Mouse (Mus musculus) intestine, postnatal 0 days (tissue): Measurements from ENCODE around the gene Fam129b. TPM values are rescaled to one million over a fixed set of nuclear protein-coding genes. Genes with fewer than 3 reads are reported as not detected.

Source experiments
- ATAC-seq: fragments of 200-750 bp; cut with Nextera tagmentation; 2 replicates; pipeline ENCODE4 v1.8.0; 2017; ENCODE audit warnings: mild to moderate bottlenecking, moderate TSS enrichment, moderate library complexity
- H3K27ac ChIP-seq: fragments of 300-500 bp; sonication (generic); 2 replicates; pipeline ENCODE4 v1.5.1; 2014; ENCODE audit warnings: mild to moderate bottlenecking, low read depth, low read length, moderate library complexity
- H3K27me3 ChIP-seq: fragments of 300-500 bp; sonication (generic); replicated peaks from 2 replicates; pipeline ENCODE4 v1.6.1; 2014; ENCODE audit warnings: low read length, mixed read lengths; ENCODE audit not compliant: control insufficient read depth, insufficient read depth
- H3K36me3 ChIP-seq: fragments of 300-500 bp; sonication (generic); 2 replicates; pipeline ENCODE4 v1.6.1; 2014; ENCODE audit warnings: mild to moderate bottlenecking, moderate library complexity; ENCODE audit not compliant: control insufficient read depth, insufficient read depth
- H3K4me1 ChIP-seq: fragments of 300-500 bp; sonication (generic); replicated peaks from 2 replicates; pipeline ENCODE4 v1.6.1; 2014; ENCODE audit warnings: antibody characterized with exemption, low read length, mixed read lengths; ENCODE audit not compliant: control insufficient read depth, insufficient read depth
- H3K4me2 ChIP-seq: fragments of 300-500 bp; sonication (generic); replicated peaks from 2 replicates; pipeline ENCODE4 v1.6.1; 2014; ENCODE audit warnings: low read depth, mild to moderate bottlenecking, moderate library complexity
- H3K4me3 ChIP-seq: fragments of 300-500 bp; sonication (generic); 2 replicates; pipeline ENCODE4 v1.5.1; 2014; ENCODE audit warnings: low read depth, low read length
- H3K9ac ChIP-seq: fragments of 300-500 bp; sonication (generic); 2 replicates; pipeline ENCODE4 v1.6.1; 2014; ENCODE audit warnings: mild to moderate bottlenecking, low read depth, low read length
- H3K9me3 ChIP-seq: fragments of 300-500 bp; sonication (generic); 2 replicates; pipeline ENCODE4 v1.6.1; 2016; ENCODE audit warnings: mixed run types; ENCODE audit not compliant: control insufficient read depth
- CTCF ChIP-seq: sonication (generic); IDR thresholded peaks from 2 replicates; pipeline ENCODE4 v1.5.1; 2016; ENCODE audit warnings: low read depth, mild to moderate bottlenecking, control low read depth, antibody characterized with exemption, moderate library complexity
- WGBS: fragments of 180-500 bp; shearing (Covaris S2); extraction: QIAGEN DNeasy Blood & Tissue Kit; methylation state at CpG from one replicate; pipeline ENCODE4 v1.1.7; 2014; 5-methylcytosine and 5-hydroxymethylcytosine counted together
- polyA plus RNA-seq: library from polyadenylated mRNA; unstranded; fragments of >200 nt; fragmentation: Nextera tagmentation; extraction: Ambion mirVana; gene quantifications from 2 replicates; pipeline ENCODE4 v1.2.1, GENCODE M21; 2015

Gene Fam129b
- polyA plus RNA-seq, 1 experiment from 2014 or later, result 15.3 TPM

- H3K27me3 ChIP-seq, result no peaks in the 10 kb centered on the region
- H3K9ac ChIP-seq, result no peak overlapping the region
- H3K36me3 ChIP-seq, result no peaks in the 10 kb centered on the region
- TF ChIP-seq CTCF, result no peak
- WGBS, result 30% methylated on average over 8 of the region's 8 CpGs
- peak; percentile 52 for ATAC-seq
- H3K27ac ChIP-seq, result no peak overlapping the region
- 0 out of 2 replicates have a peak overlapping the region, but pooled peaks have one; percentile 7 for H3K4me2 ChIP-seq
- no peaks in the 10 kb centered on the region for H3K9me3 ChIP-seq
- H3K4me1 ChIP-seq, result peaks cover 4% of the 10 kb centered on the region; the same call in 1 of the 2 replicates
- no peak overlapping the region for H3K4me3 ChIP-seq
Measured at GRCm38 (mm10) chr2:32870275-32871100, 5.4 kb upstream of the Fam129b start.

- Histone ChIP-seq H3K4me3 (no peak overlapping the region), H3K9ac (no peak overlapping the region), H3K27ac (no peak overlapping the region), H3K4me1 (peaks cover 9% of the 10 kb centered on the region), H3K36me3 (no peaks in the 10 kb centered on the region), H3K27me3 (no peaks in the 10 kb centered on the region), H3K9me3 (no peaks in the 10 kb centered on the region), H3K4me2 (no peak overlapping the region; the same call in 1 of the 2 replicates)
- no peak for ATAC-seq
- 58% methylated on average over 3 of the region's 3 CpGs for WGBS
- TF ChIP-seq CTCF, result no peak
Measured at GRCm38 (mm10) chr2:32874070-32874469, 1.8 kb upstream of the Fam129b start.

- WGBS, result 14% methylated on average over 15 of the region's 15 CpGs
- Histone ChIP-seq H3K4me2 (peak overlapping the region; percentile 83), H3K36me3 (no peaks in the 10 kb centered on the region), H3K9ac (peak overlapping the region; percentile 81; the same call in 1 of the 2 replicates), H3K4me3 (peak overlapping the region; percentile 78), H3K27ac (peak overlapping the region; percentile 79; the same call in 1 of the 2 replicates), H3K4me1 (peaks cover 9% of the 10 kb centered on the region), H3K27me3 (no peaks in the 10 kb centered on the region), H3K9me3 (no peaks in the 10 kb centered on the region)
- no peak for TF ChIP-seq CTCF
- ATAC-seq, result 0 out of 2 replicates have a peak, but pooled peaks have one; percentile 2
Measured at GRCm38 (mm10) chr2:32874951-32875674, 801 bp upstream of the Fam129b start.

- peak overlapping the region; percentile 81 for H3K9ac ChIP-seq
- H3K4me3 ChIP-seq, result peak overlapping the region; percentile 78
- 2% methylated on average over 20 of the region's 20 CpGs for WGBS
- no peaks in the 10 kb centered on the region for H3K27me3 ChIP-seq
- H3K4me1 ChIP-seq, result peaks cover 17% of the 10 kb centered on the region
- TF ChIP-seq CTCF, result no peak
- H3K9me3 ChIP-seq, result no peaks in the 10 kb centered on the region
- H3K27ac ChIP-seq, result peak overlapping the region; percentile 79
- H3K4me2 ChIP-seq, result peak overlapping the region; percentile 83
- no peaks in the 10 kb centered on the region for H3K36me3 ChIP-seq
- ATAC-seq, result peak; percentile 29; the same call in 1 of the 2 replicates
Measured at GRCm38 (mm10) chr2:32876490-32877302, 782 bp downstream of the Fam129b start.

GRCm38 (mm10) chr2:32877303-32877702 lies 1.4 kb downstream of the Fam129b start:
- TF ChIP-seq CTCF, result no peak
- Histone ChIP-seq H3K9ac (peak overlapping the region; percentile 81), H3K4me3 (peak overlapping the region; percentile 78), H3K27me3 (no peaks in the 10 kb centered on the region), H3K36me3 (no peaks in the 10 kb centered on the region), H3K9me3 (no peaks in the 10 kb centered on the region), H3K27ac (peak overlapping the region; percentile 79), H3K4me1 (peaks cover 20% of the 10 kb centered on the region), H3K4me2 (peak overlapping the region; percentile 83)
- ATAC-seq, result no peak
- WGBS, result 11% methylated on average over 5 of the region's 5 CpGs
